In the genomic region with DNA sequence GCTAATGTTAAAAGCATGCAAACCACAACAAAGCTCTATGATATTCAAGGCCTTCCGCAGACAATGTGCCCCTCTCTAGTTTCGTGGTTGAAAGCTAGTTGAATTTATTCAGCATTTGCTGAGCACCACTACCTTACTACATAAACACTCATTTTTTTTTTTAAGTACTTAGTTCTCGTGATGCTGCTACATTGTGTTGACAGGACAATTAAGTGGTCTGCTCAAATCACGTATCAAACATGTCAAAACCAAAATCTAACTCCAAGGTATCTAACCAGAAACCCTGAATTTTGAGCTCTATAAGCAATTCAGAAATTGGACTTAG, we compare ENCODE assay signal across 8 mouse cellular contexts. TPM values are rescaled to one million over a fixed set of nuclear protein-coding genes. Genes with fewer than 3 reads are reported as not detected.
A peak's percentile ranks its signal among the peaks of the same experiment; 100 is the strongest.
DNase-seq lines count a peak whose midpoint lies in the region; ATAC-seq and TF ChIP-seq lines count a peak whose summit lies in the region.

No protein-coding gene starts in this region.

- peak overlapping the region; percentile 94 for H3K4me2 ChIP-seq in embryonic facial prominence, embryonic 15.5 days (replicated peaks)
- peak overlapping the region; percentile 80 for H3K4me2 ChIP-seq in neural tube, embryonic 13.5 days

- TF ChIP-seq POLR2A in liver, adult 2 months (IDR thresholded peaks at IDR 0.05; ENCODE audit: extremely low read depth, insufficient read depth, low read length), result no peak

- TF ChIP-seq CTCF in liver, adult 2 months (IDR thresholded peaks at IDR 0.05; ENCODE audit: low read depth, low read length), result no peak

- no peaks in the 10 kb centered on the region for H3K27me3 ChIP-seq in liver, adult 2 months (ENCODE audit: control insufficient read depth, insufficient read depth, low read length)
- H3K27me3 ChIP-seq in embryonic facial prominence, embryonic 15.5 days, result 0 out of 2 replicates have a peak, but pooled peaks cover 3% of the 10 kb centered on the region
- no peaks in the 10 kb centered on the region for H3K27me3 ChIP-seq in limb, embryonic 10.5 days (ENCODE audit: low read depth, poor library complexity, severe bottlenecking)
- H3K27me3 ChIP-seq in neural tube, embryonic 13.5 days, result no peaks in the 10 kb centered on the region

- H3K4me1 ChIP-seq in liver, adult 2 months (ENCODE audit: control insufficient read depth, insufficient read depth, low read length), result peaks cover 4% of the 10 kb centered on the region
- peaks cover 6% of the 10 kb centered on the region for H3K4me1 ChIP-seq in embryonic facial prominence, embryonic 15.5 days
- H3K4me1 ChIP-seq in limb, embryonic 10.5 days, result peaks cover 14% of the 10 kb centered on the region
- H3K4me1 ChIP-seq in neural tube, embryonic 13.5 days (replicated peaks), result peaks cover 9% of the 10 kb centered on the region

- H3K27ac ChIP-seq in liver, adult 2 months (replicated peaks; ENCODE audit: insufficient read depth, low read depth, low read length), result no peak overlapping the region
- no peak overlapping the region for H3K27ac ChIP-seq in embryonic facial prominence, embryonic 15.5 days (replicated peaks)
- H3K27ac ChIP-seq in limb, embryonic 10.5 days, result peak overlapping the region; percentile 88
- no peak overlapping the region for H3K27ac ChIP-seq in neural tube, embryonic 13.5 days (replicated peaks)

- H3K36me3 ChIP-seq in liver, adult 2 months (ENCODE audit: control insufficient read depth, insufficient read depth, low read length), result no peaks in the 10 kb centered on the region
- no peaks in the 10 kb centered on the region for H3K36me3 ChIP-seq in embryonic facial prominence, embryonic 15.5 days
- no peaks in the 10 kb centered on the region for H3K36me3 ChIP-seq in limb, embryonic 10.5 days
- H3K36me3 ChIP-seq in neural tube, embryonic 13.5 days, result no peaks in the 10 kb centered on the region

- no peak for DNase-seq in liver, adult 2 months (ENCODE audit: extremely low read depth, low read depth, low spot score)
- DNase-seq in liver, result no peak
- DNase-seq in limb, embryonic 10.5 days (ENCODE audit: low spot score), result no peak
- no peak for DNase-seq in ovary, postnatal 14 days (ENCODE audit: low spot score)
- DNase-seq in spleen, postnatal 10 days (ENCODE audit: low spot score in 2 of 2), result no peak
- DNase-seq in kidney, postnatal 4 days, result no peak

- ATAC-seq in embryonic facial prominence, embryonic 15.5 days (ENCODE audit: insufficient number of reproducible peaks, low FRiP score, low TSS enrichment, low read depth), result no peak
- ATAC-seq in neural tube, embryonic 13.5 days (ENCODE audit: low read depth), result no peak; the same call in 1 of the 2 replicates

- H3K79me2 ChIP-seq in liver, adult 2 months (ENCODE audit: control insufficient read depth, insufficient read depth, low read length), result peaks cover 6% of the 10 kb centered on the region; the same call in 1 of the 2 replicates

- no peaks in the 10 kb centered on the region for H3K9me3 ChIP-seq in embryonic facial prominence, embryonic 15.5 days (replicated peaks)
- no peaks in the 10 kb centered on the region for H3K9me3 ChIP-seq in limb, embryonic 10.5 days (replicated peaks)
- no peaks in the 10 kb centered on the region for H3K9me3 ChIP-seq in neural tube, embryonic 13.5 days

- H3K4me3 ChIP-seq in liver, adult 2 months (ENCODE audit: insufficient read depth, low read depth, low read length), result peak overlapping the region; percentile 75; the same call in 1 of the 2 replicates
- H3K4me3 ChIP-seq in embryonic facial prominence, embryonic 15.5 days (replicated peaks), result peak overlapping the region; percentile 85
- peak overlapping the region; percentile 84 for H3K4me3 ChIP-seq in limb, embryonic 10.5 days
- peak overlapping the region; percentile 89 for H3K4me3 ChIP-seq in neural tube, embryonic 13.5 days

- 15% methylated on average over 4 of the region's 4 CpGs for WGBS in liver, adult 2 months
- 10% methylated on average over 4 of the region's 4 CpGs for WGBS in embryonic facial prominence, embryonic 15.5 days
- WGBS in limb, embryonic 10.5 days, result 23% methylated on average over 4 of the region's 4 CpGs
- WGBS in neural tube, embryonic 13.5 days, result 18% methylated on average over 4 of the region's 4 CpGs

- H3K9ac ChIP-seq in liver, adult 2 months (ENCODE audit: low read depth, low read length), result no peak overlapping the region
- H3K9ac ChIP-seq in embryonic facial prominence, embryonic 15.5 days, result peak overlapping the region; percentile 51; the same call in 1 of the 2 replicates
- peak overlapping the region; percentile 81 for H3K9ac ChIP-seq in neural tube, embryonic 13.5 days

RNA-seq across cellular contexts. Expression of gene Sumf1, which starts 0.3 kb away (rescaled TPM):
- total RNA-seq in liver, adult 2 months (2014; rRNA removed), result 23.3 and 23.6 TPM in 2 replicates
- 20.5 and 23.8 TPM in 2 replicates for polyA plus RNA-seq in liver, adult 2 months (2012; rRNA removed)
- 24.7 and 28.7 TPM in 2 replicates for polyA plus RNA-seq in embryonic facial prominence, embryonic 15.5 days (2015; fragmentation: Nextera tagmentation; extraction: Ambion mirVana)
- 12.9 and 14.2 TPM in 2 replicates for polyA plus RNA-seq in limb, embryonic 10.5 days (2016; fragmentation: Nextera tagmentation; extraction: Ambion mirVana)
- 11.2 and 12.0 TPM in 2 replicates for polyA plus RNA-seq in neural tube, embryonic 13.5 days (2015; fragmentation: Nextera tagmentation; extraction: Ambion mirVana)

RNA-seq across cellular contexts. Expression of gene Itpr1, which starts 27.2 kb away (rescaled TPM):
- 55.0 and 56.6 TPM in 2 replicates for total RNA-seq in liver, adult 2 months (2014; rRNA removed)
- polyA plus RNA-seq in liver, adult 2 months (2012; rRNA removed), result 6.9 and 9.2 TPM in 2 replicates
- 10.8 and 11.3 TPM in 2 replicates for polyA plus RNA-seq in embryonic facial prominence, embryonic 15.5 days (2015; fragmentation: Nextera tagmentation; extraction: Ambion mirVana)
- polyA plus RNA-seq in limb, embryonic 10.5 days (2016; fragmentation: Nextera tagmentation; extraction: Ambion mirVana), result 8.2 and 9.8 TPM in 2 replicates
- 4.2 and 4.6 TPM in 2 replicates for polyA plus RNA-seq in neural tube, embryonic 13.5 days (2015; fragmentation: Nextera tagmentation; extraction: Ambion mirVana)
